Mouse (Mus musculus) liver, postnatal 0 days (tissue): ENCODE results near the gene Ehd1. TPM values are rescaled to one million over a fixed set of nuclear protein-coding genes. Genes with fewer than 3 reads are reported as not detected.

ENCODE experiments used
- ATAC-seq: fragments of 200-750 bp; cut with Nextera tagmentation; 2 replicates; pipeline ENCODE4 v1.8.0; 2017; ENCODE audit warnings: mild to moderate bottlenecking, moderate library complexity
- DNase-seq: peaks from one replicate; pipeline ENCODE4 v3.0.0-alpha.2; 2016
- H3K27ac ChIP-seq: fragments of 300-500 bp; sonication (generic); 2 replicates; pipeline ENCODE4 v1.5.1; 2014; ENCODE audit warnings: antibody characterized with exemption, moderate library complexity, mild to moderate bottlenecking, low read depth
- H3K27me3 ChIP-seq: fragments of 300-500 bp; sonication (generic); 2 replicates; pipeline ENCODE4 v1.6.1; 2014; ENCODE audit warnings: low read length, control low read depth, mixed read lengths; ENCODE audit not compliant: insufficient read depth
- H3K36me3 ChIP-seq: fragments of 300-500 bp; sonication (generic); replicated peaks from 2 replicates; pipeline ENCODE4 v1.6.1; 2014; ENCODE audit warnings: mild to moderate bottlenecking, control low read depth, low read length, moderate library complexity, mixed read lengths; ENCODE audit not compliant: insufficient read depth
- H3K4me1 ChIP-seq: fragments of 300-500 bp; sonication (generic); 2 replicates; pipeline ENCODE4 v1.6.1; 2014; ENCODE audit warnings: antibody characterized with exemption, mild to moderate bottlenecking, control low read depth; ENCODE audit not compliant: insufficient read depth
- H3K4me2 ChIP-seq: fragments of 300-500 bp; sonication (generic); 2 replicates; pipeline ENCODE4 v1.6.1; 2014; ENCODE audit warnings: low read depth, mild to moderate bottlenecking, low read length, moderate library complexity, mixed read lengths
- H3K4me3 ChIP-seq: fragments of 300-500 bp; sonication (generic); 2 replicates; pipeline ENCODE4 v1.5.1; 2014; ENCODE audit warnings: low read depth, low read length
- H3K9ac ChIP-seq: fragments of 300-500 bp; sonication (generic); replicated peaks from 2 replicates; pipeline ENCODE4 v1.6.1; 2014; ENCODE audit warnings: mild to moderate bottlenecking, moderate library complexity
- H3K9me3 ChIP-seq: fragments of 300-500 bp; sonication (generic); 2 replicates; pipeline ENCODE4 v1.6.1; 2016; ENCODE audit warnings: mild to moderate bottlenecking, control low read depth, low read length, mixed read lengths
- CTCF ChIP-seq: sonication (generic); IDR thresholded peaks from 2 replicates; pipeline ENCODE4 v1.5.1; 2016; ENCODE audit warnings: antibody characterized with exemption, low read depth
- EP300 ChIP-seq: IDR thresholded peaks from 2 replicates; pipeline ENCODE4 v1.6.1; 2016; ENCODE audit warnings: antibody characterized with exemption, low read depth, mild to moderate bottlenecking
- WGBS: fragments of 180-500 bp; shearing (Covaris S2); extraction: QIAGEN DNeasy Blood & Tissue Kit; methylation state at CpG from one replicate; pipeline ENCODE4 v1.1.7; 2014; ENCODE audit not compliant: insufficient replicate concordance; 5-methylcytosine and 5-hydroxymethylcytosine counted together
- polyA plus RNA-seq: library from polyadenylated mRNA; unstranded; fragments of >200 nt; fragmentation: Nextera tagmentation; extraction: Ambion mirVana; gene quantifications from 2 replicates; pipeline ENCODE4 v1.2.1, GENCODE M21; 2015

Gene Ehd1
- polyA plus RNA-seq, 1 experiment from 2014 or later = 36.4 TPM

DNA sequence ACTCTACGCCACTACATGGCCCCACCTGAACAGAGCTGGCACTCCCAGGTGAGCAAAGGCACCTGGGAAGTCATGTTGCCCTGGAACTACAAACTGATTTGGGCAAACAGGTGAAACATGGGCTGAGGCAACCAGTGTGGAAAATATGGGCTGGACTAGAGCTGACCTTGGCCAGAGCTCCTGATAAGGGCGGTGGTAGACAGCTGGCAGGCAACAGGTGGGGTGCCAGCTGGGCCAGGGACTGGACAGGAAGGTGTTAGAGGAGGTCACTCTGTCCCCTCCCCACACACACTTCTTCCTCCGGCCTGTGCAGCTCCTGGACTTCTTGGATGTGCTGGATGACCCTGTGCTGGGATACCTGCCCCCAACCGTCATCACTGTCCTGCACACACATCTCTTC, 23.5 kb upstream of the Ehd1 start:
- H3K27me3 ChIP-seq = no peaks in the 10 kb centered on the region
- no peak overlapping the region for H3K9ac ChIP-seq
- H3K27ac ChIP-seq = no peak overlapping the region
- no peak for DNase-seq
- H3K9me3 ChIP-seq = no peaks in the 10 kb centered on the region
- peaks cover 90% of the 10 kb centered on the region for H3K36me3 ChIP-seq
- ATAC-seq = no peak
- H3K4me3 ChIP-seq = no peak overlapping the region
- TF ChIP-seq EP300 = no peak
- no peak for TF ChIP-seq CTCF
- no peaks in the 10 kb centered on the region for H3K4me1 ChIP-seq
- H3K4me2 ChIP-seq = no peak overlapping the region
- 76% methylated on average over 4 of the region's 4 CpGs for WGBS

DNA sequence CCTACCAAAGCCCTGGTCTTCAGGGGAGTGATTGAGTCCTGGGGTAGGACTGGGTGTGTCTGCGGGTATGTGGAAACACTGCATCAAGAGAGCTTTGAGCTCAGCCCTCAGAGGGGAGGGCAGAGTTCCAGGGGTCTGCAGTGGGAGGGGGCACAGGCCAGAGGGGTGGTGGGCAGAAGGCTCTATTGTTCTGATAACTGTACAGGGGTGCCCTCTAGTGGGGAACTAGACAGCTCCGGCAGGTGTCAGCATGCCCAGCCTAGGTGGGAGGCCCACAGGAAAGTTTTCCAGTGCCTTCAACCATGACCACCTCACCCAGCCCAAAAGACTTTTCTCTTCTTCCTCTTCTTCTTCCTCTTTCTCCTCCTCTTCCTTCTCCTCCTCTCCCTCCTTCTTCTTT, 16.1 kb upstream of the Ehd1 start:
- DNase-seq (no peak), ATAC-seq (no peak)
- H3K4me3 ChIP-seq = no peak overlapping the region
- H3K4me1 ChIP-seq = peaks cover 13% of the 10 kb centered on the region
- TF ChIP-seq EP300 (no peak), CTCF (peak; percentile 40)
- H3K9ac ChIP-seq = no peak overlapping the region
- H3K27ac ChIP-seq = no peak overlapping the region
- H3K36me3 ChIP-seq = peaks cover 60% of the 10 kb centered on the region
- WGBS = 80% methylated on average over 2 of the region's 2 CpGs
- H3K27me3 ChIP-seq = no peaks in the 10 kb centered on the region
- no peaks in the 10 kb centered on the region for H3K9me3 ChIP-seq
- no peak overlapping the region for H3K4me2 ChIP-seq

GRCm38 (mm10) chr19:6260946-6261345, 15.6 kb upstream of the Ehd1 start:
- Histone ChIP-seq H3K27ac (no peak overlapping the region), H3K4me2 (no peak overlapping the region), H3K36me3 (peaks cover 55% of the 10 kb centered on the region), H3K9me3 (no peaks in the 10 kb centered on the region), H3K4me1 (peaks cover 16% of the 10 kb centered on the region), H3K4me3 (no peak overlapping the region), H3K9ac (no peak overlapping the region), H3K27me3 (no peaks in the 10 kb centered on the region)
- TF ChIP-seq CTCF = peak; percentile 58
- no peak for TF ChIP-seq EP300
- WGBS = 78% methylated on average over 4 of the region's 4 CpGs
- DNase-seq = no peak
- ATAC-seq = no peak

- peaks cover 16% of the 10 kb centered on the region for H3K4me1 ChIP-seq
- no peak overlapping the region for H3K27ac ChIP-seq
- DNase-seq (no peak), ATAC-seq (no peak)
- H3K9me3 ChIP-seq = no peaks in the 10 kb centered on the region
- TF ChIP-seq EP300 (no peak), CTCF (no peak)
- H3K36me3 ChIP-seq = peaks cover 51% of the 10 kb centered on the region
- no peak overlapping the region for H3K4me2 ChIP-seq
- no peak overlapping the region for H3K4me3 ChIP-seq
- H3K9ac ChIP-seq = no peak overlapping the region
- WGBS = 93% methylated on average over 14 of the region's 14 CpGs
- no peaks in the 10 kb centered on the region for H3K27me3 ChIP-seq
Measured at GRCm38 (mm10) chr19:6261379-6261778, 15.1 kb upstream of the Ehd1 start.

- 54% methylated on average over 7 of the region's 7 CpGs for WGBS
- ATAC-seq (0 out of 2 replicates have a peak, but pooled peaks have one; percentile 10), DNase-seq (peak; percentile 89)
- Histone ChIP-seq H3K9ac (no peak overlapping the region), H3K4me1 (peaks cover 16% of the 10 kb centered on the region), H3K4me3 (no peak overlapping the region), H3K9me3 (no peaks in the 10 kb centered on the region), H3K27ac (peak overlapping the region; percentile 83), H3K27me3 (no peaks in the 10 kb centered on the region), H3K36me3 (peaks cover 42% of the 10 kb centered on the region), H3K4me2 (no peak overlapping the region)
- TF ChIP-seq CTCF (peak; percentile 99), EP300 (no peak)
Measured at GRCm38 (mm10) chr19:6262222-6262621, 14.3 kb upstream of the Ehd1 start.

- DNase-seq = peak; percentile 78
- no peaks in the 10 kb centered on the region for H3K27me3 ChIP-seq
- peaks cover 35% of the 10 kb centered on the region for H3K36me3 ChIP-seq
- H3K4me3 ChIP-seq = peak overlapping the region; percentile 53
- peak overlapping the region; percentile 83 for H3K27ac ChIP-seq
- TF ChIP-seq CTCF (no peak), EP300 (no peak)
- WGBS = 57% methylated on average over 8 of the region's 8 CpGs
- peak; percentile 85 for ATAC-seq
- peak overlapping the region; percentile 69 for H3K4me2 ChIP-seq
- no peaks in the 10 kb centered on the region for H3K9me3 ChIP-seq
- peaks cover 18% of the 10 kb centered on the region for H3K4me1 ChIP-seq
- peak overlapping the region; percentile 71 for H3K9ac ChIP-seq
Measured at GRCm38 (mm10) chr19:6262839-6263433, 13.6 kb upstream of the Ehd1 start.

DNA sequence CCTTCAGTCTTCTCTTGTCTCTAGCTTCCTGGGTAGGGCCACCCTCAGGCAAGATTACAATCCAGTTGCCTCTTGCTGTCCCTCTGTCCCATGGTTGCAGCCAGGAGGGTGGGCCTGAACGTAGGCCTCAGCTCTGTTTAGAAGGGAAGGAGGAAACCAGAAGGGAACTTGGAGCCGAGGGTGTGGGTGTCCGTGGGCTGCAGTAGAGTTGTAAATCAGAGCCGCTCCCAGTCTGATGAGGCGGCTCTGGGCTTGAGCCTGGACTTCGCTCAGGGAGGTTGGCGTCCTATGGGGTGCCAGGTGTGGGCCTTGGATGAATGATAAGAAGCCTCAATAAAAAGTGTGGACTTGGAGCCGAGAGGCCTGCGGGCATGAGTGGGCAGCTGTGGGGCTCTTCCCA, 12.3 kb upstream of the Ehd1 start:
- Histone ChIP-seq H3K4me2 (peak overlapping the region; percentile 69), H3K27me3 (no peaks in the 10 kb centered on the region), H3K36me3 (peaks cover 23% of the 10 kb centered on the region), H3K9me3 (no peaks in the 10 kb centered on the region), H3K4me3 (peak overlapping the region; percentile 53), H3K27ac (peak overlapping the region; percentile 83), H3K4me1 (peaks cover 24% of the 10 kb centered on the region), H3K9ac (peak overlapping the region; percentile 71)
- no peak for DNase-seq
- 41% methylated on average over 9 of the region's 9 CpGs for WGBS
- TF ChIP-seq EP300 (no peak), CTCF (no peak)
- ATAC-seq = no peak
